Mouse (Mus musculus) CH12.LX (cell line): ENCODE data around the gene Btn1a1.

ENCODE experiments used
- ELF1 ChIP-seq: IDR thresholded peaks from 2 replicates; pipeline ENCODE4 v1.6.1; 2014; ENCODE audit warnings: low read depth, mild to moderate bottlenecking, inconsistent platforms, low read length, improper control_type of control experiment
- HCFC1 ChIP-seq: IDR thresholded peaks from 2 replicates; pipeline ENCODE4 v1.6.1; 2012; ENCODE audit warnings: low read depth, mild to moderate bottlenecking, inconsistent platforms, low read length, improper control_type of control experiment
- NELFE ChIP-seq: IDR thresholded peaks from 2 replicates; pipeline ENCODE4 v1.6.1; 2011; ENCODE audit warnings: low read depth, low read length, improper control_type of control experiment
- POLR2A ChIP-seq: IDR thresholded peaks from 2 replicates; pipeline ENCODE4 v1.6.1; 2011; ENCODE audit warnings: low read depth, mild to moderate bottlenecking, improper control_type of control experiment, low read length

- TF ChIP-seq POLR2A (no peak), NELFE (no peak), HCFC1 (no peak), ELF1 (peak; percentile 95)
Observed at GRCm38 (mm10) chr13:23463381-23464223, 2.1 kb downstream of the Btn1a1 start.
